In the genomic region with DNA sequence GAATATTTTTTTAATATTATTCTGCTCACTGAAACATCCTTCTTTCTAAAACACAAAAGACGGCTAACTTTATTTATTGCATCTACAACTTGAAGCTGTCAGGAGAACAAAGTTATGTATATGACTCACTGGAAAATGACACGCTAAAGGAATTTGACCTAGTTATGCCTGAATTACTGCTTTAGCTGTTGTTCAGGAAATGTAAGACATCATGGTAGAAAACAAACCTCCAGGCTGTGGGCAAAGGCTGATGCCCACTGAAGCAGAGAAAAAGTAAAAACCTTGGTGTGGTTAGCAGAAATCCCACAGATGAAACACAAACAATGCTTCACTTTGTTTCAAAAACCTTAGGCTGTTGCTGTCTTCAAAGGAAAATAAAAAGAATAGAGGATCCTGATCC, we compare ENCODE assay signal across 21 mouse cellular contexts.
"Had no signal": no experiment of that assay in that cellular context is flagged by ENCODE, and none has a peak within 500 bp of the region (broad histone marks: within the 10 kb centered on the region; RNA-seq: fewer than 3 reads in every experiment).

No protein-coding gene starts in this region.

- H3K27ac ChIP-seq: liver, embryonic 15.5 days; lung, embryonic 15.5 days; macrophage; midbrain, embryonic 10.5 days; midbrain, embryonic 12.5 days; neural tube, embryonic 13.5 days; neural tube, embryonic 15.5 days had no signal

- H3K9me3 ChIP-seq: liver, embryonic 15.5 days; lung, embryonic 15.5 days; midbrain, embryonic 10.5 days; midbrain, embryonic 12.5 days; neural tube, embryonic 13.5 days; neural tube, embryonic 15.5 days had no signal

- H3K9ac ChIP-seq: liver, embryonic 15.5 days; liver, postnatal 0 days; lung, embryonic 15.5 days; midbrain, embryonic 12.5 days; neural tube, embryonic 13.5 days; neural tube, embryonic 15.5 days had no signal

- H3K36me3 ChIP-seq: liver, embryonic 15.5 days; lung, embryonic 15.5 days; midbrain, embryonic 10.5 days; midbrain, embryonic 12.5 days; neural tube, embryonic 13.5 days; neural tube, embryonic 15.5 days had no signal

- H3K4me1 ChIP-seq: liver, embryonic 15.5 days; lung, embryonic 15.5 days; midbrain, embryonic 10.5 days; midbrain, embryonic 12.5 days; neural tube, embryonic 13.5 days; neural tube, embryonic 15.5 days had no signal

- H3K4me2 ChIP-seq: liver, embryonic 15.5 days; lung, embryonic 15.5 days; midbrain, embryonic 12.5 days; neural tube, embryonic 13.5 days; neural tube, embryonic 15.5 days had no signal

- DNase-seq: liver, postnatal 0 days; lung, adult 2 months; lung, postnatal 14 days; lung, postnatal 36 days; midbrain, embryonic 14.5 days; right cerebral cortex, postnatal 25 days; right cerebral cortex, postnatal 4 days; spleen, adult 18-20 months; thymus, adult 18-20 months; thymus, postnatal 25 days; thymus, postnatal 4 days had no signal

- ATAC-seq: liver, postnatal 0 days; lung, postnatal 0 days; midbrain, embryonic 16.5 days had no signal

- H3K27me3 ChIP-seq: liver, embryonic 15.5 days; lung, embryonic 15.5 days; midbrain, embryonic 12.5 days; neural tube, embryonic 13.5 days; neural tube, embryonic 15.5 days had no signal

- H3K4me3 ChIP-seq: liver, embryonic 15.5 days; lung, embryonic 15.5 days; midbrain, embryonic 10.5 days; midbrain, embryonic 12.5 days; myocyte; neural tube, embryonic 13.5 days; neural tube, embryonic 15.5 days had no signal
